Mouse (Mus musculus) heart, postnatal 0 days (tissue): ENCODE data around the gene 9330161L09Rik.

Experiments used
- CTCF ChIP-seq: IDR thresholded peaks from 2 replicates; pipeline ENCODE4 v1.5.1; 2016; ENCODE audit warnings: antibody characterized with exemption, control low read depth, low read depth
- EP300 ChIP-seq: IDR thresholded peaks from 2 replicates; pipeline ENCODE4 v1.6.1; 2016; ENCODE audit warnings: antibody characterized with exemption, low read depth

DNA sequence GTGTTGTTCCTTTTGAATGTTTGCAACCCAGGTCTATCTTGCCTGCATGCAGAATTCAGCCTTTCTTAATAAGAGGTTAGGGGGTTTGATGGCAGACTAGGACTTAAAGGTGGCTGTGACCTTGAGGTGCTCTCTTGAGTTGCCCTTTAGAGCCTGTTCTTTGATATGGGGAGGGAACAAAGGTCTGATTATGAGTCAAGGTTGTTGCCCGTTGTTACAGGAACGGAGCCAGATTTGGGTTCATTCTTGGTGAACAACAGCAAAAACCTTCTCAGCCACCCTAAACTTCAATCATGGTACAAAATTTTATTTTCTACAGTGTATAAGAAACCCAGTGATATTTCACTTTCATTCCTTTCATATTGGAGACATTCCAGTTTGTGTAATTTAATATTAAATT lies 25.8 kb upstream of the 9330161L09Rik start:
- TF ChIP-seq EP300: no peak
- TF ChIP-seq CTCF: no peak
